Mouse (Mus musculus) midbrain, embryonic 12.5 days (tissue): ENCODE measurements around the gene Nkx2-4. TPM values are rescaled to one million over a fixed set of nuclear protein-coding genes. Genes with fewer than 3 reads are reported as not detected.
A peak's percentile ranks its signal among the peaks of the same experiment; 100 is the strongest.

Experiments
- ATAC-seq: fragments of 200-750 bp; cut with Nextera tagmentation; 2 replicates; pipeline ENCODE4 v1.8.0; 2017; ENCODE audit warnings: low read depth, moderate TSS enrichment, moderate library complexity; ENCODE audit not compliant: low FRiP score
- H3K27ac ChIP-seq: fragments of 300-500 bp; sonication (generic); replicated peaks from 2 replicates; pipeline ENCODE4 v1.5.1; 2016; ENCODE audit warnings: mild to moderate bottlenecking
- H3K27me3 ChIP-seq: fragments of 300-500 bp; sonication (generic); 2 replicates; pipeline ENCODE4 v1.6.1; 2016; ENCODE audit warnings: mild to moderate bottlenecking
- H3K36me3 ChIP-seq: fragments of 300-500 bp; sonication (generic); 2 replicates; pipeline ENCODE4 v1.6.1; 2016
- H3K4me1 ChIP-seq: fragments of 300-500 bp; sonication (generic); 2 replicates; pipeline ENCODE4 v1.6.1; 2016
- H3K4me2 ChIP-seq: fragments of 300-500 bp; sonication (generic); replicated peaks from 2 replicates; pipeline ENCODE4 v1.6.1; 2016; ENCODE audit warnings: mild to moderate bottlenecking, moderate library complexity
- H3K4me3 ChIP-seq: fragments of 300-500 bp; sonication (generic); 2 replicates; pipeline ENCODE4 v1.5.1; 2016; ENCODE audit warnings: mild to moderate bottlenecking
- H3K9ac ChIP-seq: fragments of 300-500 bp; sonication (generic); replicated peaks from 2 replicates; pipeline ENCODE4 v1.6.1; 2016; ENCODE audit warnings: mild to moderate bottlenecking, moderate library complexity
- H3K9me3 ChIP-seq: fragments of 300-500 bp; sonication (generic); 2 replicates; pipeline ENCODE4 v1.6.1; 2016; ENCODE audit warnings: mild to moderate bottlenecking
- WGBS: fragments of 180-500 bp; shearing (Covaris S2); methylation state at CpG from one replicate; pipeline ENCODE4 v1.1.7; 2016; 5-methylcytosine and 5-hydroxymethylcytosine counted together
- polyA plus RNA-seq: library from polyadenylated mRNA; unstranded; fragments of >200 nt; fragmentation: Nextera tagmentation; extraction: Ambion mirVana; gene quantifications from 2 replicates; pipeline ENCODE4 v1.2.1, GENCODE M21; 2016

The Nkx2-4 gene
- 3.0 and 3.4 TPM in 2 replicates for polyA plus RNA-seq

- Histone ChIP-seq H3K4me2 (peak within 1 kb of the TSS; percentile 47), H3K4me3 (peak within 1 kb of the TSS; percentile 41), H3K9ac (peak within 1 kb of the TSS; percentile 43; the same call in 1 of the 2 replicates), H3K4me1 (peaks cover 3% of the 10 kb centered on the region), H3K9me3 (no peaks in the 10 kb centered on the region), H3K36me3 (no peaks in the 10 kb centered on the region), H3K27me3 (peaks cover 64% of the 10 kb centered on the region), H3K27ac (peak within 1 kb of the TSS; percentile 61)
- peak; percentile 54; the same call in 1 of the 2 replicates for ATAC-seq
- WGBS = under 1% methylated on average over 39 of the region's 82 CpGs
These were observed at the start of gene Nkx2-4 for GRCm38 (mm10) chr2:147085072-147085870. TSS of gene Nkx2-4 (minus strand) at chr2:147085445.

GRCm38 (mm10) chr2:147127366-147127765, 42.1 kb upstream of the Nkx2-4 start:
- H3K9me3 ChIP-seq = no peaks in the 10 kb centered on the region
- H3K27me3 ChIP-seq = no peaks in the 10 kb centered on the region
- no peaks in the 10 kb centered on the region for H3K36me3 ChIP-seq
- no peak overlapping the region for H3K4me3 ChIP-seq
- no peak overlapping the region for H3K9ac ChIP-seq
- WGBS = 84% methylated on average over 6 of the region's 6 CpGs
- no peak for ATAC-seq
- no peak overlapping the region for H3K27ac ChIP-seq
- no peak overlapping the region for H3K4me2 ChIP-seq
- H3K4me1 ChIP-seq = no peaks in the 10 kb centered on the region

- H3K27me3 ChIP-seq = no peaks in the 10 kb centered on the region
- no peak overlapping the region for H3K27ac ChIP-seq
- ATAC-seq = no peak
- WGBS = 92% methylated on average over 1 of the region's 1 CpGs
- no peaks in the 10 kb centered on the region for H3K9me3 ChIP-seq
- no peak overlapping the region for H3K4me3 ChIP-seq
- no peaks in the 10 kb centered on the region for H3K36me3 ChIP-seq
- H3K4me1 ChIP-seq = no peaks in the 10 kb centered on the region
- no peak overlapping the region for H3K9ac ChIP-seq
- H3K4me2 ChIP-seq = no peak overlapping the region
These were observed 34.5 kb upstream of the Nkx2-4 start for GRCm38 (mm10) chr2:147119736-147120135.

GRCm38 (mm10) chr2:147086441-147086840, 1.2 kb upstream of the Nkx2-4 start:
- Histone ChIP-seq H3K4me1 (peaks cover 3% of the 10 kb centered on the region), H3K27me3 (peaks cover 58% of the 10 kb centered on the region), H3K36me3 (no peaks in the 10 kb centered on the region), H3K9ac (no peak overlapping the region), H3K9me3 (no peaks in the 10 kb centered on the region), H3K4me3 (no peak overlapping the region), H3K4me2 (no peak overlapping the region), H3K27ac (no peak overlapping the region)
- ATAC-seq = no peak
- 14% methylated on average over 5 of the region's 5 CpGs for WGBS

GRCm38 (mm10) chr2:147085937-147086336, 692 bp upstream of the Nkx2-4 start:
- no peak overlapping the region for H3K4me2 ChIP-seq
- peaks cover 3% of the 10 kb centered on the region for H3K4me1 ChIP-seq
- H3K27ac ChIP-seq = no peak overlapping the region
- ATAC-seq = no peak
- 4% methylated on average over 6 of the region's 6 CpGs for WGBS
- no peaks in the 10 kb centered on the region for H3K36me3 ChIP-seq
- no peaks in the 10 kb centered on the region for H3K9me3 ChIP-seq
- no peak overlapping the region for H3K4me3 ChIP-seq
- peaks cover 63% of the 10 kb centered on the region for H3K27me3 ChIP-seq
- no peak overlapping the region for H3K9ac ChIP-seq

- peak; percentile 53 for ATAC-seq
- Histone ChIP-seq H3K27ac (peak overlapping the region; percentile 61), H3K4me2 (peak overlapping the region; percentile 47), H3K4me1 (peaks cover 3% of the 10 kb centered on the region), H3K36me3 (no peaks in the 10 kb centered on the region), H3K9me3 (no peaks in the 10 kb centered on the region), H3K4me3 (peak overlapping the region; percentile 41), H3K9ac (peak overlapping the region; percentile 43; the same call in 1 of the 2 replicates), H3K27me3 (peaks cover 64% of the 10 kb centered on the region)
- under 1% methylated on average over 77 of the region's 106 CpGs for WGBS
These were observed 726 bp downstream of the Nkx2-4 start for GRCm38 (mm10) chr2:147084366-147085071.

- Histone ChIP-seq H3K4me1 (peaks cover 3% of the 10 kb centered on the region), H3K4me2 (peak overlapping the region; percentile 47; the same call in 1 of the 2 replicates), H3K9me3 (no peaks in the 10 kb centered on the region), H3K27ac (no peak overlapping the region), H3K4me3 (peak overlapping the region; percentile 41), H3K27me3 (peaks cover 72% of the 10 kb centered on the region), H3K36me3 (no peaks in the 10 kb centered on the region), H3K9ac (peak overlapping the region; percentile 37)
- under 1% methylated on average over 72 of the region's 72 CpGs for WGBS
- ATAC-seq = peak; percentile 51
These were observed 1.5 kb downstream of the Nkx2-4 start for GRCm38 (mm10) chr2:147083471-147084365.

GRCm38 (mm10) chr2:147082391-147082790, 2.9 kb downstream of the Nkx2-4 start:
- Histone ChIP-seq H3K9me3 (no peaks in the 10 kb centered on the region), H3K4me2 (no peak overlapping the region), H3K27ac (no peak overlapping the region), H3K4me3 (no peak overlapping the region), H3K36me3 (0 out of 2 replicates have a peak, but pooled peaks cover under 1% of the 10 kb centered on the region), H3K4me1 (peaks cover 3% of the 10 kb centered on the region), H3K9ac (no peak overlapping the region), H3K27me3 (peaks cover 67% of the 10 kb centered on the region)
- WGBS = 62% methylated on average over 4 of the region's 4 CpGs
- ATAC-seq = no peak

- no peaks in the 10 kb centered on the region for H3K9me3 ChIP-seq
- peaks cover 15% of the 10 kb centered on the region; the same call in 1 of the 2 replicates for H3K36me3 ChIP-seq
- H3K4me2 ChIP-seq = no peak overlapping the region
- H3K27me3 ChIP-seq = peaks cover 7% of the 10 kb centered on the region
- no peak for ATAC-seq
- no peak overlapping the region for H3K27ac ChIP-seq
- 90% methylated on average over 4 of the region's 4 CpGs for WGBS
- H3K4me1 ChIP-seq = no peaks in the 10 kb centered on the region; the same call in 1 of the 2 replicates
- no peak overlapping the region for H3K9ac ChIP-seq
- no peak overlapping the region for H3K4me3 ChIP-seq
These were observed 10.8 kb downstream of the Nkx2-4 start for GRCm38 (mm10) chr2:147074399-147074798.

GRCm38 (mm10) chr2:147073962-147074361, 11.3 kb downstream of the Nkx2-4 start:
- Histone ChIP-seq H3K27ac (no peak overlapping the region), H3K9me3 (no peaks in the 10 kb centered on the region), H3K9ac (no peak overlapping the region), H3K4me2 (no peak overlapping the region), H3K27me3 (peaks cover 3% of the 10 kb centered on the region), H3K4me3 (no peak overlapping the region), H3K36me3 (peaks cover 15% of the 10 kb centered on the region; the same call in 1 of the 2 replicates), H3K4me1 (peaks cover 3% of the 10 kb centered on the region; the same call in 1 of the 2 replicates)
- 62% methylated on average over 2 of the region's 2 CpGs for WGBS
- ATAC-seq = 0 out of 2 replicates have a peak, but pooled peaks have one; percentile 19

GRCm38 (mm10) chr2:147070305-147070704, 14.9 kb downstream of the Nkx2-4 start:
- Histone ChIP-seq H3K9me3 (no peaks in the 10 kb centered on the region), H3K4me3 (no peak overlapping the region), H3K27ac (no peak overlapping the region), H3K9ac (no peak overlapping the region), H3K4me1 (peaks cover 10% of the 10 kb centered on the region; the same call in 1 of the 2 replicates), H3K36me3 (peaks cover 5% of the 10 kb centered on the region; the same call in 1 of the 2 replicates), H3K27me3 (no peaks in the 10 kb centered on the region), H3K4me2 (no peak overlapping the region)
- WGBS = 95% methylated on average over 1 of the region's 1 CpGs
- ATAC-seq = no peak
